Mouse (Mus musculus): ENCODE measurements around the gene 1700057G04Rik. TPM values are rescaled to one million over a fixed set of nuclear protein-coding genes. Genes with fewer than 3 reads are reported as not detected.

1700057G04Rik gene
- polyA plus RNA-seq, 1 experiment from 2014 or later = not detected

DNA sequence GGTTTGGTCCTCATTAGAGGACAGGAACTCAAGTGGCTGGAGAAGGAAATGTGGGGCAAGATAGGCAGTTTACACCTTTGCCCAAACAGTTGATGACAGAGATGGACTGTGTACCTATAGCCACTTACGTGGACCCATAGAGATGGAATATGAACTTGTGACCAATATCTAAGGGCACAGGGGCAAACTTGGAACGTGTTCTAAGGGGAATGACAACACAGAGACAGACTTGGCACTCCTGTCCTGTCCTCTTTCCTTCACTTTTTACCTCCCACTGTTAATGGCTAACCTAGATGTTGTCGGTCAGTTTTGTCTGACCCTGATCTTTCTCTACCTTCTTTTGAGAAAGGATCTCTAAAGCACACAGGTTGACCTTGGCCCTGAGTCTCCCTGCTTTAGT, 74.2 kb downstream of the 1700057G04Rik start:
- no peak for DNase-seq
- H3K4me2 ChIP-seq = no peak overlapping the region
- H3K4me3 ChIP-seq (ENCODE audit: low read depth, low read length) = no peak overlapping the region
- no peaks in the 10 kb centered on the region for H3K36me3 ChIP-seq (ENCODE audit: insufficient read depth)
- H3K9me3 ChIP-seq (ENCODE audit: low read depth, low read length) = no peaks in the 10 kb centered on the region
- no peak for TF ChIP-seq CTCF (IDR thresholded peaks at IDR 0.05; ENCODE audit: low read depth)
- 83% methylated on average over 3 of the region's 3 CpGs for WGBS
- no peak for ATAC-seq (ENCODE audit: insufficient read depth)
- H3K9ac ChIP-seq = no peak overlapping the region
- H3K27me3 ChIP-seq (ENCODE audit: insufficient read depth, low read length) = no peaks in the 10 kb centered on the region
- H3K4me1 ChIP-seq (ENCODE audit: insufficient read depth) = 0 out of 2 replicates have a peak, but pooled peaks cover 2% of the 10 kb centered on the region
- H3K27ac ChIP-seq (ENCODE audit: low read depth) = no peak overlapping the region

DNA sequence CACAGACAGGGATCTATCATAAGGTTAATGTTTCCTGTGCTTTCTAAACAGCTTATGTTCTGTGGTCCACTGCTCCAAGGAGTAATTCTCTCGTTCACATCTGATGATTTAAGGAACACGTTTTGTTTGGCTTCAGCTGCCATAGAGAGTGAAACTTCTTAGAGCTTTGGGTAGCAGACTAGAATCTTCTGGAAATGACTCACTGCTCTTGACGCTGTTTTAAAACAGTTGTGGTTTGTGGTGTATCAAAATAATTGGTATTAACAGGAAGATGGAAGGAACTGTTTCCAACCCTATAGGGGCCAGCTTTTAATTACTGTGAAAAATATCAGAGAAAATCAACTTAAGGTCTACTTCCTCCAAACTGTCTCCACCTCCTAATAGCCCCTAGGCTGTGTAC, 75.2 kb downstream of the 1700057G04Rik start:
- Histone ChIP-seq H3K4me3 (ENCODE audit: low read depth, low read length) (no peak overlapping the region), H3K9me3 (ENCODE audit: low read depth, low read length) (no peaks in the 10 kb centered on the region), H3K27ac (ENCODE audit: low read depth) (no peak overlapping the region), H3K4me1 (ENCODE audit: insufficient read depth) (no peaks in the 10 kb centered on the region), H3K9ac (no peak overlapping the region), H3K27me3 (ENCODE audit: insufficient read depth, low read length) (no peaks in the 10 kb centered on the region), H3K4me2 (no peak overlapping the region), H3K36me3 (ENCODE audit: insufficient read depth) (no peaks in the 10 kb centered on the region)
- ATAC-seq (ENCODE audit: insufficient read depth) (no peak), DNase-seq (no peak)
- 56% methylated on average over 3 of the region's 3 CpGs for WGBS
- no peak for TF ChIP-seq CTCF (IDR thresholded peaks at IDR 0.05; ENCODE audit: low read depth)

DNA sequence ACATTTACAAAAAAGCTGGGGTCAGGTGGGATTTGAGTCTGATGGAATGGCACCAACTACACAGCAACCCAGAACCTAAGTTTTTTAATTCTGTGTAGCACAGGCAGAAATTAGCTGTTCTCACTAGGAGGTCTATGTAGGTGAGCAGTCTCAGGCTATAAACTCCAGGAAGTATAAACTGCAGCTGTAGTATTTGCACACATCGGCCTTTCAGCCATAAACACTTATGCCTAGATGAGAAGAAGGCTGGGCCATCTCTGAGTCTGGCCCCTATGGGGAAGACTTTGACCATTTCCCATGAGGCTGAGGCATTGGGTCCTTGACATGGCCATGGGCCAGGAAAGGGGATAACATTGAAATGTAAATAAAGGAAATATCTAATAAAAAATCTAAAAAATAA, 76.7 kb downstream of the 1700057G04Rik start:
- Histone ChIP-seq H3K4me1 (ENCODE audit: insufficient read depth) (no peaks in the 10 kb centered on the region), H3K9me3 (ENCODE audit: low read depth, low read length) (no peaks in the 10 kb centered on the region), H3K4me2 (no peak overlapping the region), H3K27ac (ENCODE audit: low read depth) (no peak overlapping the region), H3K9ac (no peak overlapping the region), H3K27me3 (ENCODE audit: insufficient read depth, low read length) (no peaks in the 10 kb centered on the region), H3K36me3 (ENCODE audit: insufficient read depth) (no peaks in the 10 kb centered on the region), H3K4me3 (ENCODE audit: low read depth, low read length) (no peak overlapping the region)
- ATAC-seq (ENCODE audit: insufficient read depth) = no peak
- WGBS = 72% methylated on average over 1 of the region's 1 CpGs
- no peak for DNase-seq
- no peak for TF ChIP-seq CTCF (IDR thresholded peaks at IDR 0.05; ENCODE audit: low read depth)

DNA sequence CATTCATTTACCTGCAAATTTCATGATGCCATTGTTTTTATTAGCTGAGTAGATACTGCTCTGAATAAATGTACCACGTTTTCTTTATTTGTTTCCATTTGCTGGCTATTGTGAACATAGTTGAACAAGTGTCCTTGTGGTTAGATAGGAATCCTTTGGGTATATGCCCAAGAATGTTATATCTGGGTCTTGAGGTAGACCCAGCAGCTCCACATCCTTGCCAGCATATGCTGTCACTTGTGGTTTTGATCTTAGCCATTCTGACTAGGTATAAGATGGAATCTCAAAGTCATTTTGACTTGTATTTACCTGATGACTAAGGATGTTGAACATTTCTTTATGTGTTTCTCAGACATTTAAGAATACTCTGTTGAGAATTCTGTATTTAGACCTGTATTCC, 77.7 kb downstream of the 1700057G04Rik start:
- 77% methylated on average over 1 of the region's 1 CpGs for WGBS

DNA sequence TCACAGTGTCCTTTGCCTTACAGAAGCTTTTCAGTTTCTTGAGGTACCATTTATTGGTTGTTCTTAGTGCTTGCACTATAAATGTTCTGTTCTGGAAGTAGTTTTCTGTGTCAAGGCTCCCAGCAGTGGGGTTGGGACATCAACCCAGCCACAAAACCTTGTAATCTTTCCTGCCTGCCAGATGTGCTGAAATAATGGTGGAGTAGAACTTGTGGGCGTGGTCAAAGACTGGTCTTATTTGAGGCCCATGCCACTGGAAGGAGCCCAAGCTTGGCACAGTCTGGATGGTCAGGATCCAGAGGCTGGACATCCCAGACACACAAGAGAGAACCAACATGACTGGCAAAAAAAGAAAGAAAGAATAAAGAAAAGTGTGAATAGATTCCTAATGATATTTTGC, 78.2 kb downstream of the 1700057G04Rik start:
- H3K9ac ChIP-seq = no peak overlapping the region
- H3K9me3 ChIP-seq (ENCODE audit: low read depth, low read length) = no peaks in the 10 kb centered on the region
- H3K27ac ChIP-seq (ENCODE audit: low read depth) = no peak overlapping the region
- no peak overlapping the region for H3K4me2 ChIP-seq
- no peaks in the 10 kb centered on the region for H3K27me3 ChIP-seq (ENCODE audit: insufficient read depth, low read length)
- no peak for DNase-seq
- H3K4me3 ChIP-seq (ENCODE audit: low read depth, low read length) = no peak overlapping the region
- no peak for ATAC-seq (ENCODE audit: insufficient read depth)
- 79% methylated on average over 1 of the region's 1 CpGs for WGBS
- no peaks in the 10 kb centered on the region for H3K36me3 ChIP-seq (ENCODE audit: insufficient read depth)
- no peaks in the 10 kb centered on the region for H3K4me1 ChIP-seq (ENCODE audit: insufficient read depth)
- TF ChIP-seq CTCF (IDR thresholded peaks at IDR 0.05; ENCODE audit: low read depth) = no peak

More for the DNA sequence above, 77.7 kb downstream of the 1700057G04Rik start:
- DNase-seq = no peak
- no peaks in the 10 kb centered on the region for H3K9me3 ChIP-seq (ENCODE audit: low read depth, low read length)
- no peaks in the 10 kb centered on the region for H3K4me1 ChIP-seq (ENCODE audit: insufficient read depth)
- H3K27ac ChIP-seq (ENCODE audit: low read depth) = no peak overlapping the region
- H3K36me3 ChIP-seq (ENCODE audit: insufficient read depth) = no peaks in the 10 kb centered on the region
- H3K4me2 ChIP-seq = no peak overlapping the region
- H3K27me3 ChIP-seq (ENCODE audit: insufficient read depth, low read length) = no peaks in the 10 kb centered on the region
- H3K4me3 ChIP-seq (ENCODE audit: low read depth, low read length) = no peak overlapping the region
- no peak for ATAC-seq (ENCODE audit: insufficient read depth)
- H3K9ac ChIP-seq = no peak overlapping the region
- TF ChIP-seq CTCF (IDR thresholded peaks at IDR 0.05; ENCODE audit: low read depth) = no peak

DNA sequence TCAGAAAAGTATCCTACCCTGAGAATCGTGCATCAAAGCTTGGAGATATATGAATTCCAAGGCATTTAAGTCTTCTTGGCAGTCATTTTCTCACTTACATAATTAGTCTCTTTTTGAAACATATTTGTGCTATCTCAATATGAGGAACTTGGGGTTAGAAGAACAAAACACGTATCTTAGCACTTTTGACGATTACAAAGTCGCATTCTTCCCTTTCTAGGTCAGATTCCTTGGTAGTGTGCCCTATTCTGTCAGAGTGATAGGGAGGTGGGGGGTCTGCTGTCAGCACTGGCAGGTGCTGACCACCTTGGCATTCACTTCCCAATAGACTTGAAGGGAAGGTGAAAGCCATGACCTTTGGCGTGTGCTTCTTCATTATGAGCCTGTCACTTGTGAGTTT, 93.5 kb downstream of the 1700057G04Rik start:
- H3K4me2 ChIP-seq = no peak overlapping the region
- H3K27ac ChIP-seq (ENCODE audit: low read depth) = no peak overlapping the region
- H3K4me3 ChIP-seq (ENCODE audit: low read depth, low read length) = no peak overlapping the region
- H3K9me3 ChIP-seq (ENCODE audit: low read depth, low read length) = no peaks in the 10 kb centered on the region
- 61% methylated on average over 5 of the region's 5 CpGs for WGBS
- no peak for DNase-seq
- no peak for ATAC-seq (ENCODE audit: insufficient read depth)
- no peaks in the 10 kb centered on the region for H3K4me1 ChIP-seq (ENCODE audit: insufficient read depth)
- no peak for TF ChIP-seq CTCF (IDR thresholded peaks at IDR 0.05; ENCODE audit: low read depth)
- no peak overlapping the region for H3K9ac ChIP-seq
- H3K27me3 ChIP-seq (ENCODE audit: insufficient read depth, low read length) = no peaks in the 10 kb centered on the region
- no peaks in the 10 kb centered on the region for H3K36me3 ChIP-seq (ENCODE audit: insufficient read depth)

Small RNA genes within 50 kb of the gene (microRNA-seq; reads per million reads assigned to microRNA genes)
- gene Mir6386 (ENCODE audit: borderline number of aligned reads) = not detected

Other genes starting within 250 kb of the 1700057G04Rik start
- gene Plscr5, start 116.4 kb upstream of the 1700057G04Rik start, polyA plus RNA-seq (2014; fragmentation: Nextera tagmentation; extraction: Ambion mirVana) = not detected in 2 replicates
- 28.7 and 29.5 TPM in 2 replicates for gene Plscr1, start 59.6 kb upstream of the 1700057G04Rik start, polyA plus RNA-seq (2014; fragmentation: Nextera tagmentation; extraction: Ambion mirVana)
- 2.0 and 2.6 TPM in 2 replicates for gene Plscr2, start 33.8 kb upstream of the 1700057G04Rik start, polyA plus RNA-seq (2014; fragmentation: Nextera tagmentation; extraction: Ambion mirVana)
- gene Plscr4, start 148.0 kb downstream of the 1700057G04Rik start, polyA plus RNA-seq (2014; fragmentation: Nextera tagmentation; extraction: Ambion mirVana) = 16.0 and 16.9 TPM in 2 replicates
- 47.4 and 48.6 TPM in 2 replicates for gene Plod2, start 232.8 kb downstream of the 1700057G04Rik start, polyA plus RNA-seq (2014; fragmentation: Nextera tagmentation; extraction: Ambion mirVana)